Mouse (Mus musculus) gastrocnemius, adult 2 months (tissue): ENCODE data around the gene Bmp5. TPM values are rescaled to one million over a fixed set of nuclear protein-coding genes. Genes with fewer than 3 reads are reported as not detected.
A peak's percentile ranks its signal among the peaks of the same experiment; 100 is the strongest.

Experiments
- DNase-seq: peaks from one replicate; pipeline ENCODE4 v3.0.0; 2022
- H3K27ac ChIP-seq: fragments of 200-600 bp; 2 replicates; pipeline ENCODE4 v1.8.1; 2022; ENCODE audit warnings: mild to moderate bottlenecking
- H3K4me3 ChIP-seq: fragments of 200-600 bp; 2 replicates; pipeline ENCODE4 v1.8.1; 2022; ENCODE audit warnings: mild to moderate bottlenecking, moderate library complexity
- CTCF ChIP-seq: fragments of 200-600 bp; IDR thresholded peaks from 2 replicates; pipeline ENCODE4 v1.8.1; 2022; ENCODE audit warnings: antibody characterized with exemption, mild to moderate bottlenecking, moderate library complexity
- intact Hi-C: fragments of 180-260 bp; cut with DNase I; formaldehyde crosslinking; loops from one replicate; pipeline ENCODE4 v1.15.1; 2025
- long read RNA-seq, 2 experiments: library from polyadenylated mRNA; stranded (forward); transcript quantifications; one replicate each; pipeline ENCODE4 v2.0.0; 2021
- total RNA-seq, 2 experiments: library from RNA; stranded (reverse); gene quantifications; 2 replicates each; pipeline ENCODE4 v1.2.3; 2021

Bmp5 gene
- total RNA-seq = 1 to 10 TPM; 1.6 to 3.3 TPM
- long read RNA-seq, experiment 1, partial matches to known transcripts = 0 of 3 reads
- long read RNA-seq, experiment 1, other reads (novel, unspliced or antisense) = 1 of 3 reads
- long read RNA-seq, experiment 2, partial matches to known transcripts = 0 of 1 reads
- long read RNA-seq, experiment 2, other reads (novel, unspliced or antisense) = 0 of 1 reads

DNA sequence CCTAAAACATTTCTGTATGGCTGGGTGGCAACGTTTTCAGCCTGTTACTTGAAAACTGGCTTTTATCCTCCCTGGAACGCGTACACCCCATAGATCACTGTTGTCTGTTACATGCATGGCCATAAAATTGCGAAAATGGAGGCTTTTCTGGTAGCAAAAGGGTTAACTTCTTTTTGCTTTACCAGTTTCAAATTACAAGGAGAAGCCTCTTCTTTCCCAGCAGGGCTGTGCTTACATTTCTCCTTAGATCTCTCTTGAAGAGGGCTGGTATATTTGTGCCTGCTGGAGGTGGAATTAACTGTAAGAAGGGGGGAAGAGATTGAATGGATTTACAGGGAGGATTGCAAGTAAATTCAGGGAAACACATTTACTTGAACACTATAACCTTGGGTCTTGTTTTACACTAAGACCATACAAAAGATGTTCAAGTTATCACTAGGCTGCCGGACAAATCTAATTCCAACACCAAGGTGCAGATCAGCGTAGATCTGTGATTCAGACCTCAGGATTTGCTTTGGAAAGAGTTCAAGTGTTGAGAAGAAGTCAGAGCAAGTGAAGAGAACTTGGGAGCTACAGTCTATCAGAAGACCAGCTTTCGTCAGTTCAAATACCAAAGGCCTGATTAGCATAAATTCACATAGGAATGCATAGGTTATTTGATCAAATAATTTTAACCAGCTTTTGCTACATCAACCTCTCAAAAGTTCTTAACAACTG, at the start of gene Bmp5:
Bmp5 (plus strand) TSS at position 236 of the 717 bp plus-strand sequence.
- TF ChIP-seq CTCF = no peak
- Histone ChIP-seq H3K27ac (peak within 1 kb of the TSS; percentile 79), H3K4me3 (peak within 1 kb of the TSS; percentile 58)
- no peak for DNase-seq
- intact Hi-C loops = no loop called here

DNA sequence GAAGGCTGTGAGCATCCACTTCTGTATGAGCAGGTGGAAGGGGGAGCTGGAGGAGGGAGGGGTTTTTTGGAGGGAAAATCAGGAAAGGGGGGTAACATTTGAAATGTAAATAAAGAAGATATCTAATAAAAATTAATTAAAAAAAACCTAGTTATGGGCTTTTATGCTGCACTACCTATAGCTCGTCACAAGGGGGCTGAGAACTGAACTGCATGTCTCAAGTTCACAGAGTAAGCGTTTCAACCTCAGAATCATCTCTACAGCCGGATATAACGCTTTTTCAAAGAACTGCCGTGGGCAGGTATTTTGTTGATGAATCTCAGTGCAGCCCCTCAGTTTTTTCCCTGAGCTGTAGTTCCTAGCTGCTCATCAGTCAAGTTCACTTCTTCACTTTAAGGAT, 15.1 kb upstream of the Bmp5 start:
- Histone ChIP-seq H3K4me3 (peak overlapping the region; percentile 4; the same call in 1 of the 2 replicates), H3K27ac (no peak overlapping the region)
- no peak for DNase-seq
- TF ChIP-seq CTCF = peak; percentile 57
- intact Hi-C loops = loop anchor here (2.0 kb wide), 1 partner anchor 477 kb away; no protein-coding TSS in a partner anchor

DNA sequence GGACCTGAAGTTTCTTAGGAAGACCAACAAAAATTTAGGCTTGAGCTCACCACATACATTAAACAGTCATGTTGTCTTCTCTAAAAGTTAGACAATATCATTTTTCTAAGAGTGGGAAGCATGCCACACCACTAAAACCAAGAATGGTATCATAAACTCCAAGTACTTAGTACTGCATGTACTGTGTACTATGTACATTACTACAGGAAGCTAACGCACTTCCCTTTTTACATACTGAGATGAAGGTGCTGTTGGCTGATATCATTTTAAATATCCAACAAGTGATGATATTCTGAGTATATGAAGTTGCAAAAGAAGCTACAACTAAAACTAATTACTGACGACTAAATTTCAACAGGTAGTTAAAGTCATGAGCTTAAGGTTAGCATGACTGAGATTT, 13.6 kb upstream of the Bmp5 start:
- Histone ChIP-seq H3K4me3 (no peak overlapping the region), H3K27ac (no peak overlapping the region)
- no peak for TF ChIP-seq CTCF
- DNase-seq = no peak
- intact Hi-C loops = loop anchor here (2.0 kb wide), 1 partner anchor 475 kb away; no protein-coding TSS in a partner anchor

DNA sequence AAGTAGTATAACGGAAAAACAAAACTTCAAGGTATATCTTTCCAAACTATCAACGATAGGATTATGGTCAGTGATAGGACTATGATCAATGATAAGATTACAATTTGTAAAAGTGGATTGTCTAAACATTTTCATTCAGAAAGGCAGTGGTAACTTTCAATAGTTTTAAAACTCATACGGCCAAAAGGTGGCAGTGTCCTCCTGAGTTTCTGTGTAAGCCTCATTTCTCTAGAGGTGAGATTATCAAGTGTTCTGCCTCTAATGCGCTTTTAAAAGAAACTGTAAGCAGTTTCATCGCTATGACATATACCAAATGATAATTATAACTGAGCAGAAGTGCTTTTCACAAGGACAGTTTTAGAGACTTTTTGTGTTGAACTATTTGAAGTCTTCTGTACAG, 12.7 kb upstream of the Bmp5 start:
- intact Hi-C loops = loop anchor here (2.0 kb wide), 1 partner anchor 360 kb away; no protein-coding TSS in a partner anchor
- Histone ChIP-seq H3K4me3 (no peak overlapping the region), H3K27ac (no peak overlapping the region)
- DNase-seq = peak; percentile 19
- TF ChIP-seq CTCF = peak; percentile 61

DNA sequence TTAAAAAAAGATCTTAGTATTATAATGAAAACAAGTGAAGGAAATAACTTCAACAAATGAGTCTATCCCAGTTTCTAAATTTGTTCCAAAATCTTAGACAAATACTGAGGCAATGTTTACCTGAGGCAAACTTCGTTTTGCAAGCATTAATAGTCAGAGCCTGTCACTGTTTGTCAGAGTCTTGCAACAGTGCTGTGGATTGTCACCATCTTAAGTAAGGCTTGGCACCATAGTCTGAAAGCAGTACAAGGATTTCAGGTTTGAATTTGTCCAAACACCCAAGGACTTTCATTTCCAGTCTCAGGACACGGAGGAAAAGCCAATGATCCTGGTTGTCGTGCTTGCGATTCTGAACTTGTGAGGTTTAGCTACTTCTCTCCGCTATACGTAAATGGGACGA, 10.4 kb upstream of the Bmp5 start:
- intact Hi-C loops = no loop called here
- Histone ChIP-seq H3K4me3 (no peak overlapping the region), H3K27ac (no peak overlapping the region)
- DNase-seq = no peak
- no peak for TF ChIP-seq CTCF

DNA sequence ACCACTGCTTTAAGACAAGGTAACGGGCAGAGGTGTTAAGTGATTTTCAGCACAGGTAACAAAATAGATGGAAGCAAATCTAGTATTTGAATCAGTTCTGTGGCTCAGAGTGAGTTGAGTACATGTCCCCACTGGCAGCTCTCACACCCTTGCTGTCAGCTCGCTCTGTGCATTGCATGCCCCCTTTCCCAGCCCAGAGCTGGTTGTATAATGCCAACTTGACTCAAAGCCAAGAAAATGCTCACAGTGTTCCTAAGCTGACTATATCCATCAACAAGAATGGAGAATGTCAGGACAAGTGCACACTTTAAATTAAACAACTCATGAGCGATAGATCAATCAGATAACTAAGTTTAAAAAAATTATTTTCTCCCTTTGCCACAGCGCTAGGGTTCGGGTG, 8.6 kb upstream of the Bmp5 start:
- no peak overlapping the region for H3K4me3 ChIP-seq
- intact Hi-C loops = no loop called here
- TF ChIP-seq CTCF = no peak

DNA sequence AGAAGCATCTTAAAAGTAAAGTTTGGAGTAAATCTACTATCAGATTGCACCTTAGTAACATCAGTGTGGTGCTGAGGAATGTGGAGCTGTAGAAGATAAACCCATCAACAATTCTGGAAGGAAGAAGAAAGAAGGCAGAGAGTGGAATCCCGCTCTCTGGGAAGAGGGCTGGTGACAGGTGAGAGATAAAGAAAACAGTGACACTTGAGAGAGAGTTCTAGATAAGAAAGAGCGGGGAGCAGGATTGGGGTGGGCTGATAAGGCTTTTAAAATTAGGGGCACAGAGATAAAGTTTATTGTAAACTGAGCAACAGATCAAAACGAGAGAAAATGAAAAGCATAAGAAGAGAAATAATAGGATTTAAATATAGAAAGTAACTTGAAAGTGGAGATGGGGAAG, 6.1 kb upstream of the Bmp5 start:
- intact Hi-C loops = no loop called here
- no peak for TF ChIP-seq CTCF
- no peak overlapping the region for H3K4me3 ChIP-seq
- no peak for DNase-seq
- H3K27ac ChIP-seq = no peak overlapping the region

More for the DNA sequence above, 8.6 kb upstream of the Bmp5 start:
- DNase-seq = no peak
- H3K27ac ChIP-seq = no peak overlapping the region

DNA sequence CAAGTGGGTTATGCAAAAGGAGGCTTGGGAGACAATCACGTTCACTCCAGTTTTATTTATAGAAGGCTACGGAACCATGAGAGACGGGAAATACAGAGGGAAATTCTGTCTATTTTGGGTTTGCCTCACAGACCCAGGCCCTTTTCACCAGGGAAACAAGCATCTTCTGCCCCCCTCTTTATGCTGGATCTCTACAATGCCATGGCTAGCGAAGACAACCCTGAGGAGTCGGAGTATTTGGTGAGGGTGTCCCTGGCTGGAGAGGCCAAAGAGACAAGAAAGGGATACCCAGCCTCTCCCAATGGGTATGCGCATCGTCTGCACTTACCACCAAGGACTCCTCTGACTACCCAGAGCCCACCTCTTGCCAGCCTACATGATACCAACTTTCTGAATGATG, 989 bp downstream of the Bmp5 start:
- intact Hi-C loops = no loop called here
- no peak for DNase-seq
- TF ChIP-seq CTCF = no peak
- H3K4me3 ChIP-seq = peak overlapping the region; percentile 58
- peak overlapping the region; percentile 79 for H3K27ac ChIP-seq

DNA sequence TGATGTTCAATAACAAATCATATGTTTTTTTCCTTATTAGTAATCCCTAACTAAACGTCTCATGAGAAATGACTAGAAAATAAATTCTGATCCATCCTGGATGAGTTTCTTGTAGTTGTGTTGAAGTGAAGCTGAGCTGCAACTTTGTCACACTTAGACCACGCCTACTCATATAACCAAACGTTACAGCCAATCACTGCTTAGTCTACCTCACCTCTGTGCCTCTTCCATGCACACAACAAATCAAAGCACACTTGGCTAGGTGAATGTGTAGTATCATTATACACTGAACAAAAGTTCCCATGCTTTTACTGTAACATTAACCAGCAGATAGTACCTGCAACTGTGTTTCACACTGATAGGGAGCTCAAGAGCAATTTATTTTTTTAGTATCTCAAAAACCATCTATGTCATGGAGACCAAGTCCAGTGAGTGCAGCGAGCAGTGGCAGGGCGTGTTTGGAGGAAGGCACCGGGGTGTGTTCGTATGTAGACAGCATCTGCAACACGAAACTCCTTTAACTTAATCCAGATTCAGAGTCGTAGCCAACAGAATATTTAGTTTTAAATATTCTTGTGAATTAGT, 3.7 kb downstream of the Bmp5 start:
- Histone ChIP-seq H3K4me3 (peak overlapping the region; percentile 58), H3K27ac (peak overlapping the region; percentile 79)
- intact Hi-C loops = no loop called here
- no peak for DNase-seq
- TF ChIP-seq CTCF = no peak

DNA sequence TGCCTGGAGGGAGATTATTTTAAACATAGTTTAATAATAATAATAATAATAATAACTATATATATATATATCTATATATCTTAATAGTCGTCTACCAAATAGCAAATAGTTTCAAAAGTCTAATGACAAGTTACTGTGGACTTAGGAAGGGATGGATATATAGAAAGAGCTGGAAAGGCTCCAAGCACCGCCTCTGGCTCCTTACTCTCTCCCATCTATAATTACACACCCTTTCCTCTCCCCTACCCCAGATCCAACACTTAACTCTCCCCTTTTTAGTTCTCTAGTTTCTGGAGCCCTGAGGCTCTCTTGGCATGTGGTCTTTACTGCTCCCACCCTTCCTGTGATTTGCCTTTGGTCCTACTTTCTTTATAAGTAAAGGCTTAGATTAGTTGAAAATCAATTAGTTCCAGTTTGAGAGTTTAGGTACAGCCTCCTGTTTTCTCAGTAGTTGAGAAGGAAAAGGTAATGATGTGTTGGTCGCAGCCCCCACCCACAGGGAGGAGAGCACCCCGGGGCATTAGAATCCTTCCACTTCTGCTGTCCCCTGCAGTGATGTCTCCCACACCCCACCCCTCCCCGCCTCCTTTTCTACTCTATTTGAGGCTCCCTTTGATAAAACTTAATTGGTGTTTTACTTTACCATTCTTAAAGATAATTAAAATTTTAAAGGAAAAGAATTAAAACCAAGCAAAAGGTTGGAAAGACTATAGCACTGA, 5.6 kb downstream of the Bmp5 start:
- H3K4me3 ChIP-seq = peak overlapping the region; percentile 27
- peak overlapping the region; percentile 56 for H3K27ac ChIP-seq
- DNase-seq = no peak
- TF ChIP-seq CTCF = no peak
- intact Hi-C loops = no loop called here

DNA sequence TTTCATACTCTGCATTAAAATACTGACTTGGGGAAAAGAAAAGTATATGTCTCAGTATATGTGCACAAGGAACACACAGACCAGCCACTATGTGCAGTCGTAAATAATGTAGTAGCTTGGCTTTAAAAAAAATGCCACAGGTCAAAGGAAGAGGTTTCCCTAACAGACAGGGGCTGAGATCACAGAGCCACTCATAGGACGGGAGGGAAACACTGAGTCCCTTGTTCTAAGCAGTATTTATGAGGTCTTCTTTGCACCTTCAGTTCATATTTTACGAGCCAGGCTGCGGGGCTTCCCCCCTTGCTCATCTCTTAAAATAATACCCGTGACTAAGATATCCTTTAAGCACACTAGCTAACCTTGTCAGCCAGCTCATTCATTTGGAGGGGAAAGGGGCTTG, 6.4 kb downstream of the Bmp5 start:
- DNase-seq = no peak
- intact Hi-C loops = no loop called here
- Histone ChIP-seq H3K4me3 (peak overlapping the region; percentile 11), H3K27ac (peak overlapping the region; percentile 9)
- no peak for TF ChIP-seq CTCF

DNA sequence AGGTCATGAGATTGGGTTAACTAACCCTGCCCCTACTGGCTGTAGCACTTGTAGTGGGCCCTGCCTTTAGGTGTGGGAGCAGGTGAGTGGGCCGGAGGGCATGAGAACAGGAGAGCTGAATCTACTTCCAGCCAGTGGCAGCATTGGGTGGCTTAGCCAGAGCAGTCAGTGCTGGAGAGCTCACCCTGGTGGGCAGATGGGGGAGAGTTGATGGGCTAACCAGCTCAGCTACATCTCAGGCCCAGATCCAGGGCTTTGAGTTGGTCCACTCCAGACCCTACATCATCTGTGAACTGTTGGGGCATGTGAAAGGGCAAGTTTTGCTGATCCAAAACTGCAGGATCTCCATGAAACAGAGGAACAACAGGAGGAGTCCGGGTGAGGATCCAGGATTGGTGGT, 8.4 kb downstream of the Bmp5 start:
- intact Hi-C loops = no loop called here

DNA sequence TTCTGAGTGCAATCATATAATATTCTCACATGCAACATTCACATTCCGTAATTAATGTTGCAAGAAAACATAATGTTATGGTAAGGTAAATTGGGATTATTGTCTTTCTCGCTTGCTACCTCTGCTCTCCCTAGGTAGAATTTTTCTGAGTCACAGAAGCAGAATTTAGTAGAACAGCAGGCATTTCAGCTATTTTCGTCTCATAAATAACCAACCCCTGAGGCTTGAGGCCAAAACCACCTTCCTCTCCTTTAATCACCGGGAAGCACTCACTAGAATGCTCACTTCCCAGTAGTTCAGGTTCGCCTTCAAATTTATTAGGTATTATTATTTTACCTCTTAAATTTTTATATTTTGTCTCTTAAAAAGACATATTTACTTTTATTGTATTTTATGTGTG, 10.8 kb downstream of the Bmp5 start:
- Histone ChIP-seq H3K4me3 (no peak overlapping the region), H3K27ac (no peak overlapping the region)
- intact Hi-C loops = no loop called here
- DNase-seq = no peak
- no peak for TF ChIP-seq CTCF

More for the DNA sequence above, 8.4 kb downstream of the Bmp5 start:
- Histone ChIP-seq H3K4me3 (no peak overlapping the region), H3K27ac (0 out of 2 replicates have a peak overlapping the region, but pooled peaks have one; percentile 6)
- TF ChIP-seq CTCF = no peak
- DNase-seq = no peak
